Mouse (Mus musculus) T-helper 2 cell (primary cell): ENCODE measurements around the gene Dusp5.

ENCODE experiments used
- in situ Hi-C: fragments of 300-600 bp; cut with MboI, MseI; formaldehyde crosslinking; loops from one replicate; pipeline ENCODE4 v1.15.1; 2025; ENCODE audit warnings: high pct_unique_total_duplicates

Dusp5 gene

GRCm38 (mm10) chr19:53517370-53518096 lies 11.4 kb upstream of the Dusp5 start:
- in situ Hi-C loops, result no loop called here

GRCm38 (mm10) chr19:53519549-53519948 lies 9.4 kb upstream of the Dusp5 start:
- in situ Hi-C loops, result no loop called here

- in situ Hi-C loops, result no loop called here
Measured at GRCm38 (mm10) chr19:53519981-53520380, 8.9 kb upstream of the Dusp5 start.

- in situ Hi-C loops, result no loop called here
Measured at GRCm38 (mm10) chr19:53521137-53521795, 7.6 kb upstream of the Dusp5 start.

GRCm38 (mm10) chr19:53527480-53527879 lies 1.4 kb upstream of the Dusp5 start:
- in situ Hi-C loops, result no loop called here

- in situ Hi-C loops, result no loop called here
Measured at GRCm38 (mm10) chr19:53528131-53528621, 733 bp upstream of the Dusp5 start.

GRCm38 (mm10) chr19:53529455-53529704 lies 471 bp downstream of the Dusp5 start:
- in situ Hi-C loops, result no loop called here

GRCm38 (mm10) chr19:53529705-53530562 lies 1.0 kb downstream of the Dusp5 start:
- in situ Hi-C loops, result no loop called here

- in situ Hi-C loops, result no loop called here
Measured at GRCm38 (mm10) chr19:53531416-53531815, 2.5 kb downstream of the Dusp5 start.

GRCm38 (mm10) chr19:53532021-53532420 lies 3.1 kb downstream of the Dusp5 start:
- in situ Hi-C loops, result no loop called here

- in situ Hi-C loops, result no loop called here
Measured at GRCm38 (mm10) chr19:53532676-53533075, 3.8 kb downstream of the Dusp5 start.

- in situ Hi-C loops, result no loop called here
Measured at GRCm38 (mm10) chr19:53533236-53533635, 4.3 kb downstream of the Dusp5 start.

- in situ Hi-C loops, result no loop called here
Measured at GRCm38 (mm10) chr19:53533810-53534601, 5.1 kb downstream of the Dusp5 start.

GRCm38 (mm10) chr19:53534757-53535410 lies 6.0 kb downstream of the Dusp5 start:
- in situ Hi-C loops, result loop anchor here (5.0 kb wide), 2 partner anchors 113 to 143 kb away; partner anchors contain the start of gene Smndc1

GRCm38 (mm10) chr19:53535421-53535820 lies 6.5 kb downstream of the Dusp5 start:
- in situ Hi-C loops, result loop anchor here (5.0 kb wide), 2 partner anchors 113 to 143 kb away; partner anchors contain the start of gene Smndc1

GRCm38 (mm10) chr19:53536251-53536650 lies 7.3 kb downstream of the Dusp5 start:
- in situ Hi-C loops, result loop anchor here (5.0 kb wide), 2 partner anchors 114 to 144 kb away; partner anchors contain the start of gene Smndc1

- in situ Hi-C loops, result loop anchor here (5.0 kb wide), 2 partner anchors 115 to 145 kb away; partner anchors contain the start of gene Smndc1
Measured at GRCm38 (mm10) chr19:53536731-53537666, 8.1 kb downstream of the Dusp5 start.

GRCm38 (mm10) chr19:53538024-53538423 lies 9.1 kb downstream of the Dusp5 start:
- in situ Hi-C loops, result loop anchor here (5.0 kb wide), 2 partner anchors 116 to 146 kb away; partner anchors contain the start of gene Smndc1

GRCm38 (mm10) chr19:53538796-53539195 lies 9.9 kb downstream of the Dusp5 start:
- in situ Hi-C loops, result loop anchor here (5.0 kb wide), 2 partner anchors 116 to 146 kb away; partner anchors contain the start of gene Smndc1
